Mouse (Mus musculus) kidney, adult 2 months (tissue): ENCODE measurements around the gene Stxbp2.

ENCODE experiments used
- CTCF ChIP-seq: fragments of 200-500 bp; conservative IDR thresholded peaks from 2 replicates; pipeline ENCODE4 v1.5.1; 2011; ENCODE audit warnings: low read depth, mild to moderate bottlenecking, control low read depth, low read length, moderate library complexity, mixed read lengths; ENCODE audit not compliant: insufficient read depth, insufficient read length
- POLR2A ChIP-seq: fragments of 200-500 bp; IDR thresholded peaks from one replicate; pipeline ENCODE4 v1.6.1; 2011; ENCODE audit warnings: low read depth, low read length, control low read depth

DNA sequence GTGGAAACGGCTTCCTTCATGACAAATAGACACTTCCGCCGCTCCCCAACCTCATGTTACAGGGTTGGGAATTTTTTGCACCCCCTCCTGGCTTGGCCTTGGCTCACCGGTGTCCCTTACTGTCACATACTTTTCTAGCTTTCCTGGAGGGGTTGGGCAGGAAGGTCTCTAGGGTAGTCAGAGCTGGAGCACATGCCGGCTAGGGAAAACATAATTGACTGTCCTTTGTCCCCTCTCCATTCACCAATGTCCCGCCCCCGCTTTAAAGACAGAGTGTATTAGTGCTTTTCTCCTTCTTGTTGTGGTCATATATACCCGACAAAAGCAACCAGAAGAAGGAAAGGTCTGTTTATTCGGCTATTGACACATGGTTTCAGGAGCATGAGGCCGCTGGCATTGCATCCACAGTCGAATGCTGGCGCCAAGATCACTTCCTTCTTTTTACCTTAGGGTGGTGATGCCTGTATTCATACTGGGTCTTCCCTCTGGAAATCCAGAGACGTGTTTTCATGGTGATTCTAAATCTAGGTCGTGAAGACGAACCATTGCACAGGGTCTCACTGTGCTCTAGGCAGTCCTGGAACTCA lies 46.3 kb downstream of the Stxbp2 start:
- no peak for TF ChIP-seq POLR2A
- TF ChIP-seq CTCF: no peak
